In genomic region chr17:13206491-13206890, GRCm38 (mm10) we compare ENCODE assay signal across 18 mouse cellular contexts. TPM values are rescaled to one million over a fixed set of nuclear protein-coding genes. Genes with fewer than 3 reads are reported as not detected.
A peak's percentile ranks its signal among the peaks of the same experiment; 100 is the strongest.
DNase-seq lines count a peak whose midpoint lies in the region; ATAC-seq and TF ChIP-seq lines count a peak whose summit lies in the region.
"Had no signal": no experiment of that assay in that cellular context is flagged by ENCODE, and none has a peak within 500 bp of the region (broad histone marks: within the 10 kb centered on the region; RNA-seq: fewer than 3 reads in every experiment).

No protein-coding gene starts in this region.

- no peaks in the 10 kb centered on the region for H3K36me3 ChIP-seq in heart, embryonic 13.5 days
- no peaks in the 10 kb centered on the region for H3K36me3 ChIP-seq in midbrain, embryonic 13.5 days
- no peaks in the 10 kb centered on the region for H3K36me3 ChIP-seq in midbrain, postnatal 0 days (ENCODE audit: insufficient read depth, low read length)
- no peaks in the 10 kb centered on the region for H3K36me3 ChIP-seq in intestine, embryonic 16.5 days (ENCODE audit: control insufficient read depth, insufficient read depth, low read length)

- no peak for DNase-seq in heart, postnatal 4 days
- DNase-seq in midbrain, postnatal 0 days (ENCODE audit: low spot score): no peak
- no peak for DNase-seq in urinary bladder, postnatal 25 days (ENCODE audit: low spot score)
- no peak for DNase-seq in gastrocnemius, postnatal 10 days
- DNase-seq: cerebellum, postnatal 10 days; heart, postnatal 10 days; kidney, postnatal 14 days; lung, adult 18-20 months; right cerebral cortex, postnatal 14 days; thymus, postnatal 4 days had no signal

- no peak overlapping the region for H3K9ac ChIP-seq in heart, embryonic 13.5 days
- no peak overlapping the region for H3K9ac ChIP-seq in midbrain, embryonic 13.5 days (replicated peaks)
- no peak overlapping the region for H3K9ac ChIP-seq in midbrain, postnatal 0 days (replicated peaks; ENCODE audit: low read length, poor library complexity, severe bottlenecking)
- H3K9ac ChIP-seq in intestine, embryonic 16.5 days (ENCODE audit: low read depth, low read length): no peak overlapping the region

- H3K4me1 ChIP-seq in heart, embryonic 13.5 days: no peaks in the 10 kb centered on the region
- no peaks in the 10 kb centered on the region for H3K4me1 ChIP-seq in midbrain, embryonic 13.5 days (replicated peaks)
- no peaks in the 10 kb centered on the region for H3K4me1 ChIP-seq in midbrain, postnatal 0 days (ENCODE audit: insufficient read depth, low read length)
- H3K4me1 ChIP-seq in intestine, embryonic 16.5 days (ENCODE audit: control insufficient read depth, insufficient read depth, low read length): no peaks in the 10 kb centered on the region

- H3K27me3 ChIP-seq in heart, embryonic 13.5 days (replicated peaks): no peaks in the 10 kb centered on the region
- H3K27me3 ChIP-seq in midbrain, embryonic 13.5 days: no peaks in the 10 kb centered on the region
- no peaks in the 10 kb centered on the region for H3K27me3 ChIP-seq in midbrain, postnatal 0 days (ENCODE audit: insufficient read depth, low read length)
- no peaks in the 10 kb centered on the region for H3K27me3 ChIP-seq in intestine, embryonic 16.5 days (replicated peaks; ENCODE audit: control insufficient read depth, insufficient read depth, low read length)
- H3K27me3 ChIP-seq: Patski had no signal

- ATAC-seq in heart, embryonic 13.5 days (ENCODE audit: extremely low read depth, insufficient number of reproducible peaks, low FRiP score, low TSS enrichment): 0 out of 2 replicates have a peak, but pooled peaks have one; percentile 10
- ATAC-seq in midbrain, embryonic 13.5 days: peak; percentile 41; the same call in 1 of the 2 replicates
- no peak for ATAC-seq in midbrain, postnatal 0 days (ENCODE audit: low FRiP score)
- ATAC-seq in intestine, embryonic 16.5 days: 0 out of 2 replicates have a peak, but pooled peaks have one; percentile 37
- ATAC-seq: CD4-positive, CD25-positive, alpha-beta regulatory T cell, adult 4 months; Patski had no signal

- peaks cover 57% of the 10 kb centered on the region for H3K9me3 ChIP-seq in heart, embryonic 13.5 days
- H3K9me3 ChIP-seq in midbrain, embryonic 13.5 days: peaks cover 49% of the 10 kb centered on the region
- peaks cover 37% of the 10 kb centered on the region for H3K9me3 ChIP-seq in midbrain, postnatal 0 days (ENCODE audit: low read length)
- peaks cover 21% of the 10 kb centered on the region for H3K9me3 ChIP-seq in intestine, embryonic 16.5 days (ENCODE audit: control insufficient read depth, low read length)

- no peak overlapping the region for H3K4me2 ChIP-seq in heart, embryonic 13.5 days
- no peak overlapping the region for H3K4me2 ChIP-seq in midbrain, embryonic 13.5 days (replicated peaks)
- H3K4me2 ChIP-seq in midbrain, postnatal 0 days (ENCODE audit: low read depth, low read length, poor library complexity, severe bottlenecking): no peak overlapping the region
- H3K4me2 ChIP-seq in intestine, embryonic 16.5 days (ENCODE audit: low read depth, low read length): no peak overlapping the region

- 77% methylated on average over 2 of the region's 2 CpGs for WGBS in heart, embryonic 13.5 days
- 94% methylated on average over 2 of the region's 2 CpGs for WGBS in midbrain, embryonic 13.5 days
- WGBS in midbrain, postnatal 0 days: 85% methylated on average over 2 of the region's 2 CpGs
- WGBS in intestine, embryonic 16.5 days: 91% methylated on average over 2 of the region's 2 CpGs

- TF ChIP-seq CTCF in midbrain, postnatal 0 days (IDR thresholded peaks at IDR 0.05): no peak

- no peak overlapping the region for H3K27ac ChIP-seq in heart, embryonic 13.5 days (replicated peaks)
- no peak overlapping the region for H3K27ac ChIP-seq in midbrain, embryonic 13.5 days
- no peak overlapping the region for H3K27ac ChIP-seq in midbrain, postnatal 0 days (ENCODE audit: low read depth, low read length)
- H3K27ac ChIP-seq in intestine, embryonic 16.5 days (ENCODE audit: low read length): no peak overlapping the region

- no peak overlapping the region for H3K4me3 ChIP-seq in heart, embryonic 13.5 days
- no peak overlapping the region for H3K4me3 ChIP-seq in midbrain, embryonic 13.5 days (replicated peaks)
- no peak overlapping the region for H3K4me3 ChIP-seq in midbrain, postnatal 0 days (ENCODE audit: low read depth, low read length)
- H3K4me3 ChIP-seq in intestine, embryonic 16.5 days (ENCODE audit: low read length): no peak overlapping the region

RNA-seq across cellular contexts. Expression of gene Smok2a, which starts 14.5 kb away (rescaled TPM):
- not detected in 2 replicates for polyA plus RNA-seq in heart, embryonic 13.5 days (2015; fragmentation: Nextera tagmentation; extraction: Ambion mirVana)
- not detected for total RNA-seq in heart, postnatal 4 days (2021)
- not detected in 2 replicates for polyA plus RNA-seq in midbrain, embryonic 13.5 days (2015; fragmentation: Nextera tagmentation; extraction: Ambion mirVana)
- not detected in 2 replicates for total RNA-seq in midbrain, postnatal 0 days (2014; rRNA removed)
- polyA plus RNA-seq in midbrain, postnatal 0 days (2015; fragmentation: Nextera tagmentation; extraction: Ambion mirVana): not detected in 2 replicates
- polyA plus RNA-seq in intestine, embryonic 16.5 days (2015; fragmentation: Nextera tagmentation; extraction: Ambion mirVana): not detected in 2 replicates
- total RNA-seq in gastrocnemius, postnatal 10 days (2021): not detected
- total RNA-seq: adrenal gland, adult 18-20 months; heart, postnatal 10 days; megakaryocyte progenitor cell, adult 5-6 weeks had no signal
- polyA plus RNA-seq: CD4-positive, CD25-positive, alpha-beta regulatory T cell, adult 4 months; embryonic facial prominence, embryonic 14.5 days; Patski had no signal

RNA-seq across cellular contexts. Expression of gene Smok2b, which starts 23.6 kb away (rescaled TPM):
- not detected in 2 replicates for polyA plus RNA-seq in heart, embryonic 13.5 days (2015; fragmentation: Nextera tagmentation; extraction: Ambion mirVana)
- total RNA-seq in heart, postnatal 4 days (2021): not detected
- not detected in 2 replicates for polyA plus RNA-seq in midbrain, embryonic 13.5 days (2015; fragmentation: Nextera tagmentation; extraction: Ambion mirVana)
- not detected in 2 replicates for total RNA-seq in midbrain, postnatal 0 days (2014; rRNA removed)
- polyA plus RNA-seq in midbrain, postnatal 0 days (2015; fragmentation: Nextera tagmentation; extraction: Ambion mirVana): not detected in 2 replicates
- polyA plus RNA-seq in intestine, embryonic 16.5 days (2015; fragmentation: Nextera tagmentation; extraction: Ambion mirVana): not detected in 2 replicates
- total RNA-seq in gastrocnemius, postnatal 10 days (2021): not detected
- total RNA-seq: adrenal gland, adult 18-20 months; heart, postnatal 10 days; megakaryocyte progenitor cell, adult 5-6 weeks had no signal
- polyA plus RNA-seq: CD4-positive, CD25-positive, alpha-beta regulatory T cell, adult 4 months; embryonic facial prominence, embryonic 14.5 days; Patski had no signal
